Mouse (Mus musculus): ENCODE measurements around the gene Zdhhc1.
A peak's percentile ranks its signal among the peaks of the same experiment; 100 is the strongest.

Gene Zdhhc1

GRCm38 (mm10) chr8:105461085-105461803, 35.5 kb downstream of the Zdhhc1 start:
- no peak for DNase-seq (ENCODE audit: extremely low spot score)

- no peak for DNase-seq (ENCODE audit: extremely low spot score)
These were observed 41.5 kb downstream of the Zdhhc1 start for GRCm38 (mm10) chr8:105455218-105455617.

DNA sequence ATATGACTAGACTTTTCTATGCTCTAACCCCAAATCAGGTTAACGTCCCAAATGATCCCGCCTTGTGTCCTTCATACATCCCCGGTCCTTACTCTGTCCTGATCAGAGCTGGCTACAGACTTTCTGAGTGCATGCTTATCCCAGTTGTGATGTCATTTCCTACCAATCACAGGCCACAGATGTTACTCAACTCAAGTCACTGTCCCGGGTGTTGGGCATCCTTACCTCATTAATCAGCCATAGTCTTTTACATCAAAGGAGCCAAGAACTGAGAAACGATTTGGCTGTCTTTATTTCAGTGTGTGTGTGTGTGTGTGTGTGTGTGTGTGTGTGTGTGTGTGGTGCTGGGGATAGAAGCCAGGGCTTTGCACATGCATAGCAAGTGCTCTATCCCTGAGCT, 42.6 kb downstream of the Zdhhc1 start:
- no peak for DNase-seq (ENCODE audit: extremely low spot score)

GRCm38 (mm10) chr8:105453296-105453695, 43.4 kb downstream of the Zdhhc1 start:
- no peak for DNase-seq (ENCODE audit: extremely low spot score)

DNA sequence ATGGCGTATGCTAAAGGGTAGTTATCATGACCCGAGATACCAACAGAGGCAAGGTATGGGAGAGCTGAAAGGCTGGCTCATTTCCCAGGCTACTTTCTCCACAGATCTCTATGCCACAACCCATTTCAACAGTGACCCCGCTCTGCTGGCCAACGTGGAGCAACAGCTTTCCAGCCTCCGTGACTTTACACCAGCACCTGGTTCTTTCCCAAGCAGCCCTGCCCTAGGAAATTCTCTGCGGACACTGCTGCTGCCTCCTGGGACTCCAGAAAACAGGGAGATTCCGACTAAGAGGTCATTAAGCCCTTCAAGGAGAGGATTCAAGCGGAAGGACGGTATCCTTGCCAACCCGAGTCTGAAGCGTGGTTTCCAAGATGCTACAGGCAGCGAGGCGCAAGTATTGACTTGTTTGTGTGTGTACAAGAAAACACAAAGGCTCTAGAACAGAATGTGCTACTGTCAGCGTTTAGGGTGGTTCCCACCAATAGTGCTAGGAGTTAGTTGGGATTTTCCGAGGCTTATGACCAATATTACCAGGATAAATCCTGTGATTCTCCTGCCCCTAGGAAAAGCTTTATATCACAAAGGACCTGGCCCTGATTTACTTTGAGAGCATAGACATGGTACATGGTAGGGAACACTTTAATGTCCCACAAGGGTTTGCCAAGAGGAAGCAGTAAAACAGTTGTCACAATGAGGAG, 44.6 kb downstream of the Zdhhc1 start:
- no peak for DNase-seq (ENCODE audit: extremely low spot score)

DNA sequence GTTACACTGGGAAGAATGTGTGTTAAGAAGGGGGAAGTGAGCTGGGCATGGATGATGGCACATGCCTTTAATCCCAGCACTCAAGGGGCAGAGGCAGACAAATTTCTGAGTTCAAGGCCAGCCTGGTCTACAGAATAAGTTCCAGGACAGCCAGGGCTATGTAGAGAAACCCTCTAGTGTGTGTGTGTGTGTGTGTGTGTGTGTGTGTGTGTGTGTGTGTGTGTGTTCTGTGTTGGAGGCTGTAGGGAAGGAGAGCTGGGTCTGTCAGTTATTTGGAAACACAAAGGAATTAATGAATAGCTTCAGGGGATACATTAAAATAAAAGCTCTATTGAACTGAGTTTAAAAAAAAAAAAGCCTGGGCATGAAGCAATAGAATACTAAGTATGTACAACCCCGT, 45.7 kb downstream of the Zdhhc1 start:
- no peak for DNase-seq (ENCODE audit: extremely low spot score)

DNA sequence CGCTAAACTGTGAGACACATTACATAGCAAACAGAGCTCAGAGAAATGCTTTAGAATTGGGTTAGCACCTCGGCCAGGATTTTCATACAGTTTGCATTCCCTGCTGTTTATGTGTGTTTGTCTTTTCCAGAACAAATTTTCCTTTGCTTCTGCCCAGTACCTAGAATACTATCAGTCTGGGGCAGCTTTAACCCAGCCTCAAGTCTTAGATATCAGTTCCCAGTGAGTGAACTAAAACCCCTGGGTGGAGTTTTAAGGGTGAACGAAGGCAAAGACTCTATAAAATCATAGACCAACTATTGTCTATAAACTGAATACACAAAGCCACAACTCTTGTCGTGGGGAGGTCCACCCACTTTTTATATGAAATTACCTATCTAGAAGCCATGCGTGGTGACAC, 48.1 kb downstream of the Zdhhc1 start:
- no peak for DNase-seq (ENCODE audit: extremely low spot score)

DNA sequence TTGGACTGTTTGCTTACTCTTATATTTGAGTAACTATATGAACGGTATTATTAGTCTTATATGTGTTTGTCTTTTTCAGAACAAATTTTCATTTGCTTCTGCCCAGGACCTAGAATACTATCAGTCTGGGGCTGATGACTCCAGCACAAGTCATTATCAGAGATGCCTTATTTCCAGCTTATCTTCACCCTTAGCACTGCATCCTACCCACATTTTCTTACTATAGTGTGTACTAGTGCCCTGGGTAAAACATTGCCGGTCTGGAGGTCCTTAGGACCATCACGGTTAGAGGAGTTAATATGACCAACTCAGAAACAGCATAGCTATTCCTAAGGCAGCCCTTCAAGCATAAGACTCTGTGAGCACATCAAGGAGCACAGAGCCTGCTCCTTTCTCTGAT, 48.5 kb downstream of the Zdhhc1 start:
- DNase-seq (ENCODE audit: extremely low spot score): no peak

DNA sequence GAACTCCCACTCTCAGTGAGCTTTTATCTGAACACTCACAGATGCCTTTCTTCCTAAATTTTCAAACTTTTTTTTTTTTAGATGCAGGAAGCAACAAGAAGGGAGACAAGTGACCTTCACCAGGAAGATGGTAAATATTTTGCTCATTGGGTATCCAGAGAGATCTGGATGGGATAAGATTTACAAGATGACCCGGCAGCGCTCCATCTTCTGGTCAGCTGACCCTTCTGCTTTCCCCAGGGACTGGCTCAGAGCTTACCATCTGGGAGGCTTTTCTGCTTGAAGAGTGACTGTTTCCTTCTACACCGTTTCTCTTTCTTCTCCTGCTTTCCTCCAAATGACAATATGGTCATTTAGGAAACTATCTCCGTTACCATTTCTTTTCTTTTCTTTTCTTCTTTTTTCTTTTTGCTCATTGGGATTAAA, 50.6 kb downstream of the Zdhhc1 start:
- peak; percentile 73 for DNase-seq (ENCODE audit: extremely low spot score)

DNA sequence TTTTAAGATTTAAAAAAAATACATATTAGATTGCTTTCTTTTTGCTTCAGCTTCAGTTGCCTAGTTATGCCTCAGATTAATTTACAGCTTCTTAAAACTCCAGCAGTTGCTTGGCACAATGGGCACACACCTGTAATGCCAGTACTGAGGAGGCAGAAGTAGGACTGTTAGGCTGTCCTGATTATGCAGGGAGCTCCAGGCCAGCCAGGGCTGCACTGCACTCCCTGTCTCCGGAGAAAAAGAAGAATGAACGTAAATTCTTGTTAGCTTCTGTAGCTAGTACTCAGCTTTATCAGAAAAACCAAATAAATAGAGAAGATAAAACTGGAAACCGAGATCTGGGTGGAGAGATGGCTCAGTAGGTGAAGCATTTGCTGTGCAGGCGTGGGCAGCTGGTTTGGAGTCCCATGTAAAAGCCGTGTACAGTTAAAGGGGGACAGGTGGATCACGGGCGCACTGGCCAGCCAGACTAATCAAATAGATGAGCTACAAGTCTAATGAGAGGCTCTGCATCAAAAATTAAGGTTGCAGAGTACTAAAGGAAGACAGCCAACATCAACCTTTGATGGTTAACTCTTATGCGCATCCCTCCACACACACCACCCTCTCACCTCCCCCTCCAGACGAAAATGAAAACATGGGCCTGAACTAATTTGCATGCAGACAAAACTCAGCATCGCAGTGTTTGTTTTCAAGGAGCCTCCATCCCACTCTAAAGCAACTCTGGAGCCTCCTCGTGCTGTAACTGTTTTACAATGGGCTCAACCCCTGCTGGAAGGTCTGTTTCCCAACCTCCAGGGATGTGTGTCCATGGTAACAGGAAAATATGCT, 51.2 kb downstream of the Zdhhc1 start:
- no peak for DNase-seq (ENCODE audit: extremely low spot score)

DNA sequence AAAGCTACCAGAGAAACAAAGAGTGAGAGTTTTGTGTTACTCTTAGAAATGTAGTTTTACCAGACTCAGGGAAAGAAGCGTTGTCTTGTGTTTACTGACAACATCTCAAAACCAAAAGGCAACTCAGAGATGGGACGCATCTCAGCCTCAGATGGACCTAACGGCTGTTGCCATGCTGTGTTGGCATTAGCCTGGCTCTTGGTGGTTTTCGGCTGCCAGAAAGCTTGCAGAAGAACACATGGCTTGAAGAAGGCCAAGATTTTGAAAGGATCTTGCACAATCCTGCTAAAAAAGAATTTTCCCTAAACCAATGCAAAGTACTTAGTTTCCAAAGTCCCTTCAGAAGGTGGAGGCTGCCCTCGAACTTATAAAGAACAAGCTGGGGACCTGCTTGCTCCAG, 54.0 kb downstream of the Zdhhc1 start:
- DNase-seq (ENCODE audit: extremely low spot score): no peak

DNA sequence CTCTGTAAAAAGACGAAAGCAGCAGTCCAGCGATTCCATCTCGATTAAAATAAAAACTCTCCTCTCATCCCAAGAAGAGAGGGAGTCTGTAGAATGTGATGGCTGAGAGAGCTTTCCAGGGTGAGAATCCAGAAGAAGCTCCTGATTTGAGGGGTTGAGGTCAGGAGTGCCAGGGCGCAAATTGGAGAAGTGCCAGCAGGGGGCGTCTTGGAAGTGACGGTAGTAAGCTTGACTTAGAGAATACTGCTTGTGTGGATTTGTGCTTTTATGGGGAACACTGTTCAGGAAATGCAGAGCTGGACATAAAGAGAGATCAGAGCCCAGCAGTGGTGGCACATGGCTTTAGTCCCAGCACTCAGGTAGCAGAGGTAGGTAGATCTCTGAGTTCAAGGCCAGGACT, 55.3 kb downstream of the Zdhhc1 start:
- peak; percentile 77 for DNase-seq (ENCODE audit: extremely low spot score)

DNA sequence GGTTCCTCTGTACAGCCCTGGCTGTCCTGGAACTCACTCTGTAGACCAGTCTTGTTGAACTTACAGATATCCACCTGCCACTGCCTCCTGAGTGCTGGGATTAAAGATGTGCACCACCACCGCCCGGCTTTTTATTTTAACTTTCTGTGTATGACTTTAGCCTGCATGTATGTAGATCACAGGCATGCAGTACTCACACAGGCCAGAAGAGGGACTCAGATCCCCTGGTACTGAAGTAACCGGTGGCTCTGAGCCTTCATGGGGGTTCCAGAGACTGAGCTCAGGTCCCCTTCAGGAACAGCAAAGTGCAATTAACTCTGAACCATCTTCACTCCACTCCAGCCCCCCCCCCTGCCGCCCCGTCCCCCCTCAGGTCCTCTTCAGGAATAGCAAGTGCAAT, 57.8 kb downstream of the Zdhhc1 start:
- DNase-seq (ENCODE audit: extremely low spot score): peak; percentile 45

DNA sequence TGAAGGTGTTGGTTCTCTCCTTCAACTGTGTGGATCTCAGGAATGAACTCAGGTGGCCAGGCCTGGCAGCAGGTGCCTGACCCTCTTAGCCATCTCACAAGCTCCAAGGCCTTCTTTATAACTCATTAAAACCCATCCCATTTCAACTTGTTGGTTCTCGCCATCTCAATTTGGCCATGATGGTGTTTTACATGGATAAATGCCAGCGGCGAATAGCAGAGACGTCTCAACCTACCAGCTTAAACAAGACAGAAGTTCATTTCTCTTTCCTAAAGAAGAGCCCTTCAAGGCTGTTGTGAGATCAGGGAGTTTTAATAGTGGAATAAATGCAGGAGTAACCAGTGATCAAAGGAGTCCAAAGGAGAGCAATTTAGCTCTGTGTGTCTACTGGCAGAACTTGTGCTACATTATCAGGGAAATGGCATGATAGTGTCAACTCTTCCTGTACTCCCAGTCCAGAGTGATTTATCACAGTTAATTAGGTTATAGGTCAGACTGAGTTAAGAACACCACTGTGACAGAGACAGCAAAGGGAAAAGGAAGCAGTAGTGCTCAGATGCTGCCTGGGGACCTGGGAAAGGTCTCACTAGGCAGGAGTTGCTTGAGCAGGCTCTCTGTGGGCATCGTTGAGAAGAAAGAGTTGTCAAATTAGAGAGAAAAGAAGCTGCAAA, 59.5 kb downstream of the Zdhhc1 start:
- no peak for DNase-seq (ENCODE audit: extremely low spot score)

GRCm38 (mm10) chr8:105436218-105436617, 60.5 kb downstream of the Zdhhc1 start:
- DNase-seq (ENCODE audit: extremely low spot score): no peak

GRCm38 (mm10) chr8:105434136-105434535, 62.6 kb downstream of the Zdhhc1 start:
- DNase-seq (ENCODE audit: extremely low spot score): no peak

GRCm38 (mm10) chr8:105433511-105433910, 63.2 kb downstream of the Zdhhc1 start:
- no peak for DNase-seq (ENCODE audit: extremely low spot score)

DNA sequence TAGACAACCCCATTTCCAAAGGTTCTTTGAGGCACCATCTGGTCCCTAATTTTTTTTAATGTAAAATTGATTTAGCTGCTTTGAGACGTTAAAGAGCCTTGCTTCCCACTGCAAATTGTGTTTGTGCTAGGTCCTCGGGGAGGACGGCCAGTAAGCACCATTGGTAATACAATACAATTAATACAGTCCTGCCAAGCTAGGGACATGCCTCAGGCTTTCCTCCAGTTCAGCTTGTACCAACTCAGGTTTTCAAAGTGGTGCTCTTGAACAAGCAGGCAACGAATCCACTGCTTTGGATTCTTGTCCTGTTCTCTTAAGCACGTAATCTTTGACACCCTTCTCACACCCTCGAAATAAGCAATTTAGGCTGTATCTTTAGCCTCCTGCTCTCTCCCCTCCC, 63.7 kb downstream of the Zdhhc1 start:
- no peak for DNase-seq (ENCODE audit: extremely low spot score)

- no peak for DNase-seq (ENCODE audit: extremely low spot score)
These were observed 64.8 kb downstream of the Zdhhc1 start for GRCm38 (mm10) chr8:105431743-105432515.

GRCm38 (mm10) chr8:105426878-105427277, 69.8 kb downstream of the Zdhhc1 start:
- no peak for DNase-seq (ENCODE audit: extremely low spot score)

All from embryo, embryonic 9.5 days (tissue).